Mouse (Mus musculus): Measurements from ENCODE around the gene Atrn. TPM values are rescaled to one million over a fixed set of nuclear protein-coding genes. Genes with fewer than 3 reads are reported as not detected.

Atrn gene
- total and polyA plus RNA-seq, 3 experiments: 4.0 to 5.8 (median 4.5) TPM

DNA sequence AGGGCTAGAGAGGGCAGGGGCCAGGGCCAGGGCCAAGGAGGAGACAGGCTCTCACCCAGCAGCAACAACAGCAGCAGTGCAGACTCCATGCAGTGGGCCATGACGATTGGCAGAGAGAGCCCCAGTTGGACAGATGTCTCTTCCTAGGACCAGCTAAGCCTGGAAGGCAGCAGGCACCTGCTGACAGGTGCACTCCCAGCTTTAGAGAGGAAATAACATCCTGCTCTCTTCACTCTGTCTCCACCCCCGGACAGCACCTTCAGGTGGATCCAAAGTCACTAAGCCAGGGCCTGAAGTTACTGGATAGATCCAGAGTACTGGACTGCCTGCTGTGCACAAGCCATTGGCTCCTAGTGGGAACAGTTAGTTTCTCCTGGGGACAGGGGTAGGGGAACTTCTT lies 136.7 kb downstream of the Atrn start, which contains the start of gene Gfra4:
Gfra4 (minus strand) TSS at position 101 of the 400 bp plus-strand sequence.
- H3K4me1 ChIP-seq (ENCODE audit: control insufficient read depth in 1 of 2, insufficient read depth in 2 of 2): 0 out of 4 replicates have a peak, but pooled peaks cover 0 to 2% of the 10 kb centered on the region in 2 experiments
- no peak within 1 kb of the TSS for H3K4me3 ChIP-seq (replicated peaks in 1 of 3; ENCODE audit: low read depth in 2 of 3, low read length in 2 of 3, poor library complexity in 1 of 3)
- no peaks in the 10 kb centered on the region for H3K36me3 ChIP-seq (replicated peaks in 1 of 2; ENCODE audit: control insufficient read depth in 1 of 2, insufficient read depth in 1 of 2, low read length in 1 of 2)
- dilution Hi-C loops (cut with MboI; ENCODE audit: extremely low pct_ligation_motif_present, extremely low pct_unique_long_range_greater_than_20kb, low sequenced_read_pairs) (no loop called here), in situ Hi-C loops (cut with MboI; ENCODE audit: low pct_ligation_motif_present, low pct_unique_long_range_greater_than_20kb, low sequenced_read_pairs) (no loop called here)
- TF ChIP-seq JUND (conservative IDR thresholded peaks at IDR 0.05; ENCODE audit: low read depth, low read length): no peak
- TF ChIP-seq ZNF384 (IDR thresholded peaks at IDR 0.05; ENCODE audit: low read depth, low read length): no peak
- TF ChIP-seq JUN (IDR thresholded peaks at IDR 0.05; ENCODE audit: insufficient read depth, low read depth, low read length): no peak
- TF ChIP-seq ELF1 (IDR thresholded peaks at IDR 0.05; ENCODE audit: low read depth, low read length): no peak
- no peak for TF ChIP-seq SMC3 (IDR thresholded peaks at IDR 0.05; ENCODE audit: low read depth, low read length)
- TF ChIP-seq RAD21 (IDR thresholded peaks at IDR 0.05; ENCODE audit: low read depth, low read length): no peak
- no peak within 1 kb of the TSS for H3K9ac ChIP-seq (ENCODE audit: insufficient read depth, low read depth)
- H3K27ac ChIP-seq (ENCODE audit: insufficient read depth, low read depth): no peak within 1 kb of the TSS
- no peak for DNase-seq (ENCODE audit: extremely low read depth)
- H3K4me2 ChIP-seq (ENCODE audit: insufficient read depth, low read depth, poor library complexity, severe bottlenecking): no peak within 1 kb of the TSS
- peaks cover 4% of the 10 kb centered on the region for H3K27me3 ChIP-seq (replicated peaks)
- H3K79me2 ChIP-seq (replicated peaks; ENCODE audit: control insufficient read depth, extremely low read depth, insufficient read depth, poor library complexity, severe bottlenecking): no peaks in the 10 kb centered on the region
- peaks cover 2% of the 10 kb centered on the region for H3K9me3 ChIP-seq (replicated peaks; ENCODE audit: low read length)

- in situ Hi-C loops (cut with MboI; ENCODE audit: low pct_ligation_motif_present, low pct_unique_long_range_greater_than_20kb, low sequenced_read_pairs) (no loop called here), dilution Hi-C loops (cut with MboI; ENCODE audit: extremely low pct_ligation_motif_present, extremely low pct_unique_long_range_greater_than_20kb, low sequenced_read_pairs) (no loop called here)
- Histone ChIP-seq H3K4me2 (ENCODE audit: insufficient read depth, low read depth, poor library complexity, severe bottlenecking) (no peak overlapping the region; the same call in 1 of the 2 replicates), H3K4me3 (replicated peaks in 1 of 3; ENCODE audit: low read depth in 2 of 3, low read length in 2 of 3, poor library complexity in 1 of 3) (no peak overlapping the region), H3K4me1 (ENCODE audit: control insufficient read depth in 1 of 2, insufficient read depth in 2 of 2) (0 out of 4 replicates have a peak, but pooled peaks cover 0 to 2% of the 10 kb centered on the region in 2 experiments), H3K9me3 (replicated peaks; ENCODE audit: low read length) (peaks cover 2% of the 10 kb centered on the region), H3K9ac (ENCODE audit: insufficient read depth, low read depth) (no peak overlapping the region), H3K27me3 (replicated peaks) (peaks cover 4% of the 10 kb centered on the region), H3K79me2 (replicated peaks; ENCODE audit: control insufficient read depth, extremely low read depth, insufficient read depth, poor library complexity, severe bottlenecking) (no peaks in the 10 kb centered on the region), H3K36me3 (replicated peaks in 1 of 2; ENCODE audit: control insufficient read depth in 1 of 2, insufficient read depth in 1 of 2, low read length in 1 of 2) (no peaks in the 10 kb centered on the region), H3K27ac (ENCODE audit: insufficient read depth, low read depth) (no peak overlapping the region)
- TF ChIP-seq CTCF (conservative IDR thresholded peaks at IDR 0.05 in 1 of 2, IDR thresholded peaks at IDR 0.05 in 1 of 2; ENCODE audit: low read depth in 2 of 2, low read length in 2 of 2) (peak in 1 of 2 experiments; percentile 39; a peak in 2 of 4 replicates), USF1 (IDR thresholded peaks at IDR 0.05; ENCODE audit: low read depth, low read length) (no peak)
- DNase-seq (ENCODE audit: extremely low read depth): no peak
These were observed 138.1 kb downstream of the Atrn start for GRCm38 (mm10) chr2:131044354-131044852.

DNA sequence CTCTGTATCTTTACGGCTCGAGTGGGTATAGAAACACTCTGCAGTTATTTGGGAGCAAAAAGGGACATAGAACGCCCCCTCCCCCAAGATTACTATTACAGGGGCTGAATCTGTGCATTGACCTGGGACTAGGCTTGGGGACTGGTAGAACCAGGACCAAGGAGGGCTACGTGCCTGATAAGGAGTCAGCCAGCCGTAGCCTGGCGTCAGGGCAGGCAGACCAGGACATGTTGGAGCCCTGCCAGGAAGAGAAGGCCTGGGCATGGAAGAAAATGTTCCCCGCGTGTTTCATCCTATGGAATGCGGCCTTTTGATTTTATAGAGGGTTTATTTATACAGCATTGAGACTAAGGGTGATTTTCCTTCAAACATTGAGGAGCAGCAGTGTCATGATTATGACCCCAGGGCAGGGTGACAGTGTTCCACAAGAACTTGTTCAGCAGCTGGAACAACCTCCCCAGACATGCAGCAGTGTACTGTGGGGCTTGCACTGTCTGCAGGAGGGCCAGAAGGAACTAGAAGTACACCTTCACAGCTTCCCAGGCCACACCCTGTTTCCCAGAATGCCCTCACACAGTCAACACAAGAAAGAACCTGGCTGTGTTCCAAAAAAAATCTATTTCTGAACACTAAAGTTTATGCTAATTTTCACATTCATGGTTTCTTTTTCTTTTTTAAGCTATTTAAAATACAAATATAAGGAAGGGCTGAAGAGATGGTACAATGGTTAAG lies 138.9 kb downstream of the Atrn start:
- peaks cover 2% of the 10 kb centered on the region for H3K9me3 ChIP-seq (replicated peaks; ENCODE audit: low read length)
- H3K4me1 ChIP-seq (ENCODE audit: control insufficient read depth in 1 of 2, insufficient read depth in 2 of 2): 0 out of 4 replicates have a peak, but pooled peaks cover 0 to 2% of the 10 kb centered on the region in 2 experiments
- H3K27ac ChIP-seq (ENCODE audit: insufficient read depth, low read depth): no peak overlapping the region
- dilution Hi-C loops (cut with MboI; ENCODE audit: extremely low pct_ligation_motif_present, extremely low pct_unique_long_range_greater_than_20kb, low sequenced_read_pairs) (no loop called here), in situ Hi-C loops (cut with MboI; ENCODE audit: low pct_ligation_motif_present, low pct_unique_long_range_greater_than_20kb, low sequenced_read_pairs) (no loop called here)
- peaks cover 6% of the 10 kb centered on the region for H3K27me3 ChIP-seq (replicated peaks)
- no peak overlapping the region for H3K9ac ChIP-seq (ENCODE audit: insufficient read depth, low read depth)
- H3K4me3 ChIP-seq (replicated peaks in 1 of 3; ENCODE audit: low read depth in 2 of 3, low read length in 2 of 3, poor library complexity in 1 of 3): no peak overlapping the region
- no peak for DNase-seq (ENCODE audit: extremely low read depth)
- H3K36me3 ChIP-seq (replicated peaks in 1 of 2; ENCODE audit: control insufficient read depth in 1 of 2, insufficient read depth in 1 of 2, low read length in 1 of 2): no peaks in the 10 kb centered on the region
- no peak for TF ChIP-seq USF2 (conservative IDR thresholded peaks at IDR 0.05; ENCODE audit: low read depth, low read length)
- TF ChIP-seq POLR2A (IDR thresholded peaks at IDR 0.05; ENCODE audit: low read depth, low read length): no peak
- TF ChIP-seq ELF1 (IDR thresholded peaks at IDR 0.05; ENCODE audit: low read depth, low read length): no peak
- TF ChIP-seq MXI1 (IDR thresholded peaks at IDR 0.05; ENCODE audit: low read depth, low read length): no peak
- TF ChIP-seq UBTF (IDR thresholded peaks at IDR 0.05; ENCODE audit: low read depth, low read length): no peak
- TF ChIP-seq MAX (IDR thresholded peaks at IDR 0.05; ENCODE audit: low read length): no peak
- TF ChIP-seq TBP (conservative IDR thresholded peaks at IDR 0.05; ENCODE audit: low read depth, low read length): no peak
- TF ChIP-seq CHD2 (IDR thresholded peaks at IDR 0.05; ENCODE audit: low read length): no peak
- no peak for TF ChIP-seq JUN (IDR thresholded peaks at IDR 0.05; ENCODE audit: insufficient read depth, low read depth, low read length)
- no peak for TF ChIP-seq GABPA (IDR thresholded peaks at IDR 0.05; ENCODE audit: insufficient replicate concordance, low read depth, low read length)
- TF ChIP-seq NELFE (IDR thresholded peaks at IDR 0.05; ENCODE audit: low read depth, low read length): no peak
- H3K4me2 ChIP-seq (ENCODE audit: insufficient read depth, low read depth, poor library complexity, severe bottlenecking): no peak overlapping the region
- H3K79me2 ChIP-seq (replicated peaks; ENCODE audit: control insufficient read depth, extremely low read depth, insufficient read depth, poor library complexity, severe bottlenecking): no peaks in the 10 kb centered on the region

Measured in CH12.LX (cell line).